Mouse (Mus musculus) T-helper 2 cell (primary cell): ENCODE results near the gene Rapgef2.
"Not testable (repeated sequence)": the region's sequence is repeated elsewhere in the genome, so short reads cannot be mapped to it uniquely, and the experiment has no call there.

Experiments
- in situ Hi-C: fragments of 300-600 bp; cut with MboI, MseI; formaldehyde crosslinking; loops from one replicate; pipeline ENCODE4 v1.15.1; 2025; ENCODE audit warnings: high pct_unique_total_duplicates

Rapgef2 gene

DNA sequence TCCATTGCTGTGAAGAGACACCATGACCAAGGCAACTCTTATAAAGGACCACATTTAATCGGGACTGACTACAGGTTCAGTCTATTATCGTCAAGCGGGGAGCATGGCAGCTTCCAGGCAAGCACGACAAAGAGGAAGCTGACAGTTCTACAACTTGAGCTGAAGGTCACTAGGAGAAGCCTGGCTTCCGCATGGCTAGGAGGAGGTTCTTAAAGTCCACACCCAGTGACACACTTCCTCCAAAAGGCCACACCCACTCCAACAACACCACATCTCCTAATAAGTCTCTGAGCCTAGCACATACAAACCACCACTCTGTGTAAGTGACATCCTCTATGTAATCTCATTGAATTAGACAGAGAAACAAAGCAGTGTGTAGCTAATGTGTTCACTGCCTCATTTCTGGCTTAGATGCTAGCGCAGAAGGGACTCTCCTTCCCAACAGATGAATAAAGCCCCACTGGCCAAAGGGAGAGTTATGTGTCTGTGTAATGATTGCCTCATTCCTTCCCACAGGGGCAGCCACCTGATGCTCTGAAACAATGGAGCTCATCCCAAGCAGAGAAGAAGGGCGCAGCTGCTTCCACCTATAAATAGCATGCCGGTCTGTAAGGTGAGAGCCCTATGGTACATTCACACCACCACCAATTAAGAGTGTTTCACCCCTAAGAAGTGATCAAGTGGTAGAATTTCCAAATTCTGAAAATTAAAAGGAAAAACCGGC is 48.5 kb downstream of the Rapgef2 start:
- in situ Hi-C loops: no loop called here

- in situ Hi-C loops: no loop called here
Observed at GRCm38 (mm10) chr3:79234485-79234884, 51.8 kb downstream of the Rapgef2 start.

- in situ Hi-C loops: no loop called here
Observed at GRCm38 (mm10) chr3:79233478-79234415, 52.6 kb downstream of the Rapgef2 start.

DNA sequence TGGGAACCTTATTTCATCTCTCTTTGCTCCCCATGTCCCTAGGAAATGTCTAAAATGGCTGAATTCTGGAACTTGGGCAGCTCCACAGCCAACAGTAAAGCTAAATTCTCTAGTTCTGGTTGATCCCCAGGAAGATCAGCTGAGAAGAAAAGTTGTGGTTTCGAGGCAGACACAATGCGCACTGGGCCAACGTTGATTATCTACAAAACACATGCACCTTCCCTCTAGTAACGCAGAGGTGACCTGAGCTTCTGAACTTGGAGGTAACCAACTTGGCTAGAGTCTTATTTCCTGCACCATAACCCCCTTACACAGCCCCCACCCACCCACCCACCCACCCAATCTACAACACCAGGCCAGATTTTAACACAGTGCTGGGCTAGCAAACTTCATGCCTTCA is 55.6 kb downstream of the Rapgef2 start:
- in situ Hi-C loops: no loop called here

DNA sequence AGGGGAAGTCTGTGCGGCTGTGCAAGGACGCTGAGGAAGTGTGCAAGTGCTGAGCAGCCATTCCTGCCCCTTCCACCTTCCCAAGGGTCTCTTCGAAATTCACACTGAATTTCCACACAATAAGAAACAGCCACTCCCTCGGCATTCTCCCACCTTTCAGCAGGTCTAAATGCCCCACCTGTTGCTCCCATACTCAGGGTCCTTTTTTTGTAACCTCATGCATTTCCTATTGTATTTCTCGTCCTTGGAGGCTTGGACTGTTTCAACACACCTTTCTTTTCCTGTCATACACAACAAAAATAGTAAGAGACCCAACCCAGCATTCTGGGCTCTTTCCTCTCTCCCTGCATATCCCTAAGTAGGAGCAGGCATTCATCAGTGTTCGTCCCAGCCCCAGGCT is 56.8 kb downstream of the Rapgef2 start:
- in situ Hi-C loops: no loop called here

DNA sequence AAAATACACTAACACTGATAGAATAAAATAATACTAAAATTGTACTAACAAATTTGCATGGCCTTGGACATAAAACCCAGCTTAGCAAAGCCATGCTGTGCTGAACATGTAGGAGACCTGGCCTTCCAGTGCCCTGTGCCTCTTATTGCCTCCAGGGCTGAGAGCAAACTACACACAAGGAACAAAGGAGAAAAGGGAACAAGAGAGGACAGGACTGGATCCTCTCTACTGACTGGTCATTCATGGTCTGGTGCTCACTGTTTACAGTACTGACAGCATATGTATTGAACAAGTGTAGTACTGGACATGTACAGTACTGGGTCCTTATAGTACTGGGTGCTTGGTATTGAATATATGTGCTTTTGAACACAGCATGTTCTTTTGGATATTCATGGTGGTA is 58.0 kb downstream of the Rapgef2 start:
- in situ Hi-C loops: no loop called here

DNA sequence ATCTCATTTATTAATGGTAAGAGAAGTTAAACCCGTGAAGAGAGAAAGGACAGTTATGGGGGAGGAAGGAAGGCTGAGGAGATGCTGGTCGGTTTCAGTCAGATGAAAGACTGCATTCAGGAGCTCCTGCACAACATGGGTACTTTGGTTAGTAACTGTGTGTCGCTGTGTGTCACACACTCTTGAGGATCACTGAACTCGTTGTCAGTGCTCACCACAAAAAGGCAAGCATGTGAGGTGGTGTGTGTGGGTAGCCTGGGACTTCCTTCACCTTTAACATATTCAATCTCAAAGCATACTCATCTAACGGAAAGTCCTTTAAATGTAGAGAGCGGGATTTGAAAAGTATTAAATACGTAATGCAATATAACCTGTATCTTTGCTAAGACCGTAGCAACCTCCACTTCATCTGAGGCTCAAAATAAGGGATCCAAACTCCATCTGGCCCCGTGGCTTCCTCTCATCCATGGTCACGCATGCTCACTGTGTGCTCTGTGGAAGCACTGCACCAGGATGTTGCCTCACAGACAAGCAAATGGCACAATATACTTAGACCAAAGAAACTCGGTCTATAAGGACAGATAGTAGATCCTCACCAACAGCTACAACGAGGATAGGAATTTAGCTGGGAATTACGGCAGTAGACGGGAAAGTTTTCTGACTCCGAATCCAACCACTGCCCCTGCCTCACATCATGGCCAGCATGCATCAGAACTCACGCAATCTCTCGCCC is 58.8 kb downstream of the Rapgef2 start:
- in situ Hi-C loops: no loop called here

DNA sequence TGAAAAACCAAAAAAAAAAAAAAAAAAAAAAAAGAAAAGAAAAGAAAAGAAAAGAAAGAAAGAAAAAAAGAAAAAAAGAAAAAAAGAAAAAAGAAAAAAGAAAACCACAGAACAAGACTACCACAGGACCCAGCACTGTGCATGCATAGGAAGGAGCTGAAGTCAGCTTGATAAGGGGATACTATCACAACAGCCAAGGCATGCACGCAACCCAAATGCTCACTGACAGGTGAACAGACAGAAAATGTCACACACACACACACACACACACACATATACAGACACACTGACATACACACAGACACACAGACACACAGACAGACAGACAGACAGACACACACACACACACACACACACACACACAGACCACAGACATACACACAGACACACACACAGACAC is 59.5 kb downstream of the Rapgef2 start:
- in situ Hi-C loops: not testable (repeated sequence)

GRCm38 (mm10) chr3:79225888-79226287 is 60.4 kb downstream of the Rapgef2 start:
- in situ Hi-C loops: no loop called here

GRCm38 (mm10) chr3:79224352-79224751 is 62.0 kb downstream of the Rapgef2 start:
- in situ Hi-C loops: no loop called here

GRCm38 (mm10) chr3:79223281-79223680 is 63.0 kb downstream of the Rapgef2 start:
- in situ Hi-C loops: no loop called here

GRCm38 (mm10) chr3:79222192-79222960 is 63.9 kb downstream of the Rapgef2 start:
- in situ Hi-C loops: no loop called here

GRCm38 (mm10) chr3:79221296-79222191 is 64.8 kb downstream of the Rapgef2 start:
- in situ Hi-C loops: no loop called here

GRCm38 (mm10) chr3:79219144-79219930 is 67.0 kb downstream of the Rapgef2 start:
- in situ Hi-C loops: no loop called here

- in situ Hi-C loops: no loop called here
Observed at GRCm38 (mm10) chr3:79218566-79219051, 67.7 kb downstream of the Rapgef2 start.

DNA sequence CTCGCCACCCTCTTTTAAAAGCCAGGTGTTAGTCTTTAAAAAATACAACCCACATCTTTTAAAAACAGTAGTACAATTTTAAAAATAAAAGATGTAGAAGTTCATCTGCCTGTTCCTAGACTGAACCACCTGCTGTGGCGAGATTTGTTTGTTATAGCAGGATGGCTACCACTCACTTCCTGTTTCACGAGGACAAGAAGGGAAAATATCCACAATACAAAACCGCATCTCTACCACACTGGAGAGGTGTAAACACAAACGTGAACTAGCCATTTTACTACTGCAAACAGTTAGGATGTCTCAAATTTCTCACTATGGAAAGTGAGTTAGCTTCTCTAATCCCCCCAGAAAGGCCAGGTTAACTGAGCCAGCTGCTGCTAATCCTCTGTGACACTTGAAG is 76.1 kb downstream of the Rapgef2 start:
- in situ Hi-C loops: no loop called here

DNA sequence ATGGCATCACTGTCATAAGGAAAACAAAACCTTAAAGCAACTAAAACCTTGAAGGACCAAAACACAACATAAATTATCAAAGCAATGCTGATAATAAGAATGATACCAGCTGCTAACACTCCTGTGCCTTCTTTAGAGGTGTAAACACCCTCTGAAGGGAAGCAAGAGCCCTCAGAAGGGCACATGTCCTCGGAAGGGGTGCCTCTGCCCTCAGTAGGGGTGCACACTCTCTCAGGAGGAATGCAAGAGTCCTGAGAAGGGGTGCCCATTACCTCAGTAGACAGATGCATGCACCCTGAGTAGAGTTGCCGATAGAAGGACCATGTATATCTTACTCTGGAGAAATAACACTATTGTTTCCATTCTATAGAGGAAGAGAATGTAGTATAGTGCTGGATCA is 79.1 kb downstream of the Rapgef2 start:
- in situ Hi-C loops: loop anchor here (10.0 kb wide), 2 partner anchors 228 to 378 kb away; no protein-coding TSS in a partner anchor

DNA sequence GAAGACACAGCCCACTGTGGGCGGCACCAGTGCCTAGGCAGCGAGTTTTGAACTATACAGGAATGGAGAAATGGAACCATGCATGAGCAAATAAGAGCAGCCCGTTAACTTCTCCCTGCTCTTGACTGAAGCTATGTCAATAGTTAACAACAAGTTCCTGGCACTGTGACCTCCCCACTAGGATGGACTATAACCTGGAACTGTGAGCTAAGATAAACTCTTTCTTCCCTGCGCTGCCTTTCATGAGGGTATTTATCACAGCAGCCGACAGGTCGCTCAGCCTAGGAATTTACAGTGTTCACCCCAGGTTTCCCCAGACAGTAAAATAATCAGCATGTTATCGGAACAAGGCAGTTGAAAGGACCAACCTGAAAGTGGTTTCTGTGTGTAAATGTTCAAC is 79.8 kb downstream of the Rapgef2 start:
- in situ Hi-C loops: loop anchor here (10.0 kb wide), 2 partner anchors 228 to 378 kb away; no protein-coding TSS in a partner anchor

DNA sequence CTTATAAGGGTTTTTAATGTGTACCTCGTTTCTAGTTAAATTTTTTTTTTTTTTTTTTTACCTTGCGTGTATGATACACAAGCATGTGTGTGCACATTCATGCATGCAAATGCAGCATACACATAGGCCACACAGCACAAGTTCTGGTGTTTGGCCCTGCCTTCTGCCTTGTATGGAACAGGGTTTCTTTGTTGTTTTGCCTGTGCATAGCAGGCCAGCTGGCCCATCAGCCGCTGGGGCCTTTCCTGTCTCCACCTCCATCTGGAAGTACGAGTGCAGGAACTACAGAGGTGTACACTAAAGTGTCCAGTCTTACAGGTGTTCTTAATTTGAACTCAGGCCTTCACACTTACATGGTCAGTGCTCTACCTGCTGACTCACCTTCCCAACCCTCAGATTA is 80.3 kb downstream of the Rapgef2 start:
- in situ Hi-C loops: loop anchor here (10.0 kb wide), 2 partner anchors 229 to 379 kb away; no protein-coding TSS in a partner anchor
